Mouse (Mus musculus): ENCODE results near the gene Slc25a44. TPM values are rescaled to one million over a fixed set of nuclear protein-coding genes. Genes with fewer than 3 reads are reported as not detected.
A peak's percentile ranks its signal among the peaks of the same experiment; 100 is the strongest.

Gene Slc25a44
- polyA plus RNA-seq, 1 experiment from 2014 or later = 9.7 TPM

DNA sequence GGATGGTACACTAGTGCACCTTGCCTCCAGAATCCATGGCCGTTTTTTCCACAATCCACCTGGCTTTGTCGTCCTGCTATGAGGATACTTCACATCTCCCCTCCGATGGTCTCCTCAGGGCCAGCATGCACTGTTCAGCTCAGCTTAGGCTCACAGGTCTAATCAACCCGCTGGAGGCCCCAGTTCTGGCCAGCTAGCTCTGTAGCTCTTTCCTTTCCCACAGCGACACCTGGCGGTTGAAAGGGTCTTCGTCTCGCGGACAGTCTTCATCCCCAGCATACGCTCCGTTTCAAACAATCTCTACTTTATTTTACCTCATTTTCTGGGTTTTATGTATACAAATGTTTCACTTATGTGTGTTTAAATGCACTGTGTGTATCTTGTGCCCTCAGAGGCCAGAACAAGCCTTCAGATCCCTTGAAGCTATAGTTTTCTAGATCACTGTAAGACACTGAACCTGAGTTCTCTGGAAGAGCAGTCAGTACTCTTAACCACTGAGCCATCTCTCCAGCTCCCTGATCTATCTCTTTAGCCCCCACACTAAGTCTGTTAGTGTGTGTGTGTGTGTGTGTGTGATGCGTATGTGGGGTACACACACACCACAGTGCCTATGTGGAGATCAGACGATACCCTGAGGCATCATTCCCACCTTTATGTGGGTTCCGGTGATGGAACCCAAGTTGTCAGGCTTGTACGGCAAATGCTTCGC, 42.3 kb upstream of the Slc25a44 start:
- 27% methylated on average over 16 of the region's 16 CpGs for WGBS
- TF ChIP-seq CTCF (IDR thresholded peaks at IDR 0.05; ENCODE audit: low read depth) = peak; percentile 94
- TF ChIP-seq EP300 (optimal IDR thresholded peaks at IDR 0.05) = no peak
- DNase-seq (ENCODE audit: low spot score) (peak; percentile 91), ATAC-seq (ENCODE audit: low FRiP score, low TSS enrichment) (peak; percentile 85)
- H3K4me3 ChIP-seq (ENCODE audit: low read depth, low read length) = no peak overlapping the region
- no peak overlapping the region for H3K4me2 ChIP-seq (replicated peaks; ENCODE audit: low read depth)
- no peak overlapping the region for H3K27ac ChIP-seq (replicated peaks)
- H3K9me3 ChIP-seq (ENCODE audit: control insufficient read depth, low read length) = no peaks in the 10 kb centered on the region
- H3K9ac ChIP-seq (ENCODE audit: low read length) = 0 out of 2 replicates have a peak overlapping the region, but pooled peaks have one; percentile 27
- H3K36me3 ChIP-seq (ENCODE audit: control insufficient read depth, insufficient read depth, low read length) = no peaks in the 10 kb centered on the region
- H3K4me1 ChIP-seq (replicated peaks; ENCODE audit: control insufficient read depth, insufficient read depth) = no peaks in the 10 kb centered on the region
- H3K27me3 ChIP-seq (ENCODE audit: control insufficient read depth, insufficient read depth, low read length) = no peaks in the 10 kb centered on the region

DNA sequence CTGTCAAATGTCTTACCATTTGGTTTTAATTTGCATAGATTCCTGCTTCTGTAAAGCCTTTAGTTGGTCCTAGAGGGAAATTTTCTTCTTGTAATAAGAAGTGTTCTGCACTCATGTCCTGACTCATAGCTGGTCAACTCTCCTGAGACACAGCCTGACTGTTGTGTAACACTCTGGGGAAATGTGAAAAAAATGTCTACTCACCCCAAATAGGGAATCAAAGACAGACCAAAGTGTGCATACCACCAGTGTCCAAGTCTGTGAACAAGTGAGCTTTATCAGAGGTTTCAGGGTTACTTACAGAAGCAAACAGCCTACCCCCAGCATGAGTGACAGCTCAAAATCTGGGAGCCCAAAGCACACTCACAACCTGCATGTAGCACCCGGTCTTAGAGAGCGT, 40.2 kb upstream of the Slc25a44 start:
- Histone ChIP-seq H3K9ac (ENCODE audit: low read length) (no peak overlapping the region), H3K36me3 (ENCODE audit: control insufficient read depth, insufficient read depth, low read length) (no peaks in the 10 kb centered on the region), H3K4me2 (replicated peaks; ENCODE audit: low read depth) (no peak overlapping the region), H3K4me3 (ENCODE audit: low read depth, low read length) (no peak overlapping the region), H3K27me3 (ENCODE audit: control insufficient read depth, insufficient read depth, low read length) (no peaks in the 10 kb centered on the region), H3K9me3 (ENCODE audit: control insufficient read depth, low read length) (no peaks in the 10 kb centered on the region), H3K27ac (replicated peaks) (no peak overlapping the region), H3K4me1 (replicated peaks; ENCODE audit: control insufficient read depth, insufficient read depth) (no peaks in the 10 kb centered on the region)
- TF ChIP-seq EP300 (optimal IDR thresholded peaks at IDR 0.05) = no peak
- TF ChIP-seq CTCF (IDR thresholded peaks at IDR 0.05; ENCODE audit: low read depth) = no peak
- WGBS = 68% methylated on average over 2 of the region's 2 CpGs
- DNase-seq (ENCODE audit: low spot score) (no peak), ATAC-seq (ENCODE audit: low FRiP score, low TSS enrichment) (no peak)

DNA sequence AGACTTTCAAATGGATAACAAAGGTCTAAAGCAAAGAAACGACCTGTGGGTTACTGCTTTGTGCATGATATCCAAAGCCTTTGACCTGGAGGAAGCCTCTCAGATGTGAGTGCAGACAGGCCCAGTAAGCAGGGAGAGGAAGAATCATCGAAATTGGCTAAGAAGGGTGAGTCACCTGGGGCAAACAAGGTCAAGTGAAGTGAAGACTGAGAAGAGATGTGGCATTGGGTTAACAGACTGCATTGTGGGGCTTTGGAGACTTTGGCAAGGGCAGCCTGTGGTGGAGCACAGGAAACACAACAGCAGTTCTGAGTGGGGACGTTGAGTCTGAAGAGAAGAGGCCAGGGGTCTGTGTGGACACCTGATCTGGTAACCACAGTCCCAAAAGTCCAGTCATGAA, 39.5 kb upstream of the Slc25a44 start:
- TF ChIP-seq CTCF (IDR thresholded peaks at IDR 0.05; ENCODE audit: low read depth) = no peak
- TF ChIP-seq EP300 (optimal IDR thresholded peaks at IDR 0.05) = no peak
- no peak for DNase-seq (ENCODE audit: low spot score)

DNA sequence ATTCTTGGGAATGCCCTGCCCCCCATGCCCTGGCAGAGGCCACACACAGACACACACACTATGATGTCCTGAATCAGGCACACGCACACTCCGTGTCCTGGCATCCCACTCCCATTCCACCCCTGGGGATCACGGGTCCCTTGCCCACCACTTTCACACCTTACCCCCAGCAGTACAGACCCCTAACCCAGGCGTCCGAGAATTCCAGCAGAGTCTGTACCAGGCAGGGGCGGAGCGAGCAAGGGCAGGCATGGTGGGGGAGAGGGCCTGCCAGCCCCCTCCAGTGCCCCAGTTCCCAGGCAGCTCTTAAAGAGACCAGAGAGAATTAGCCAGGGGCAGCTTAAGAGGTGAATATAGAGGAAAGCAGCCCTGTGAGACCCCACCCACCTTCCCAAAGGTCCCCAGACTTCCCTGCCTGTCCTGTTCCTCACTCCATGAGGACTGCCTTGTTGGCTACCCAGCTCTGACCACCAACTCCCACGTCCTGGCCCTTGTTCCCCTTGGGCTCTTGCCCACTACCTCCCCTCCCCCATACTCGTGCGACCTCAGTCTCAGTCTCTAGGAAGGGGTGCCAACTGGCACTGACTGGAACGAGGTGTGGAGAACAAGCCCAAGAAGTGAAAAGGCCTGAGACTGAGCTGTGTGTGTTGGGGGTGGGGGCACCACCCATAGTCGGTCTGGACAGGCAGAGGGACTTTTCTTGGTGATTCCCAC, 36.2 kb upstream of the Slc25a44 start, which contains the start of gene Sema4a:
TSS of gene Sema4a (minus strand) at position 200 of the 714 bp plus-strand sequence.
- 44% methylated on average over 12 of the region's 12 CpGs for WGBS
- Histone ChIP-seq H3K27ac (replicated peaks) (no peak within 1 kb of the TSS), H3K4me3 (ENCODE audit: low read depth, low read length) (no peak within 1 kb of the TSS), H3K9me3 (ENCODE audit: control insufficient read depth, low read length) (no peaks in the 10 kb centered on the region), H3K4me2 (replicated peaks; ENCODE audit: low read depth) (no peak within 1 kb of the TSS), H3K9ac (ENCODE audit: low read length) (no peak within 1 kb of the TSS), H3K27me3 (ENCODE audit: control insufficient read depth, insufficient read depth, low read length) (no peaks in the 10 kb centered on the region), H3K36me3 (ENCODE audit: control insufficient read depth, insufficient read depth, low read length) (no peaks in the 10 kb centered on the region), H3K4me1 (replicated peaks; ENCODE audit: control insufficient read depth, insufficient read depth) (0 out of 2 replicates have a peak, but pooled peaks cover 5% of the 10 kb centered on the region)
- TF ChIP-seq CTCF (IDR thresholded peaks at IDR 0.05; ENCODE audit: low read depth) (no peak), EP300 (optimal IDR thresholded peaks at IDR 0.05) (no peak)
- no peak for DNase-seq (ENCODE audit: low spot score)
- no peak for ATAC-seq (ENCODE audit: low FRiP score, low TSS enrichment)

More for the DNA sequence above, 39.5 kb upstream of the Slc25a44 start:
- no peak overlapping the region for H3K4me2 ChIP-seq (replicated peaks; ENCODE audit: low read depth)
- no peaks in the 10 kb centered on the region for H3K4me1 ChIP-seq (replicated peaks; ENCODE audit: control insufficient read depth, insufficient read depth)
- no peaks in the 10 kb centered on the region for H3K9me3 ChIP-seq (ENCODE audit: control insufficient read depth, low read length)
- no peak overlapping the region for H3K9ac ChIP-seq (ENCODE audit: low read length)
- no peak for ATAC-seq (ENCODE audit: low FRiP score, low TSS enrichment)
- H3K36me3 ChIP-seq (ENCODE audit: control insufficient read depth, insufficient read depth, low read length) = no peaks in the 10 kb centered on the region
- no peak overlapping the region for H3K27ac ChIP-seq (replicated peaks)
- no peaks in the 10 kb centered on the region for H3K27me3 ChIP-seq (ENCODE audit: control insufficient read depth, insufficient read depth, low read length)
- 39% methylated on average over 3 of the region's 3 CpGs for WGBS
- no peak overlapping the region for H3K4me3 ChIP-seq (ENCODE audit: low read depth, low read length)

DNA sequence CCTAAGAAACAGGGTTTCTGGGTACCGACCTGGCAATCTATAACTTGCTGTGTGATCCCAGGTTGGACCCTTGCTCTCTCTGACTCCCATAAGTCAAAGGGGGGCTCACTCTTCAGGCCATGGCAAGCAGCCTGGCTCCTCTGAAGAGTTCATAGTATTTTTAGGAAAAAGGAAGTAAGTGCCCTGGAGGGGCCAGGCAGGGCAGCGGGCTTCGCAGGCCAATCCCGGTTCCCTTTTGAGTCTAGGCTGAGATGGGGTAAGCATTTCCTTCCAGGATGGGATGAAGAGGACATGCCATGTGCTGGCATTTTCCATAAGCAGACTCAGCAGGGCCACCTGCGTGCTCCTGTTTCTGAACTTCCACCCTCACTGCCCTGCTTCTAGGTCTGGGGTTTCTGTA, 35.1 kb upstream of the Slc25a44 start:
- DNase-seq (ENCODE audit: low spot score) (no peak), ATAC-seq (ENCODE audit: low FRiP score, low TSS enrichment) (no peak)
- H3K4me3 ChIP-seq (ENCODE audit: low read depth, low read length) = no peak overlapping the region
- H3K4me2 ChIP-seq (replicated peaks; ENCODE audit: low read depth) = no peak overlapping the region
- H3K27me3 ChIP-seq (ENCODE audit: control insufficient read depth, insufficient read depth, low read length) = no peaks in the 10 kb centered on the region
- no peaks in the 10 kb centered on the region for H3K36me3 ChIP-seq (ENCODE audit: control insufficient read depth, insufficient read depth, low read length)
- H3K9ac ChIP-seq (ENCODE audit: low read length) = no peak overlapping the region
- no peak for TF ChIP-seq CTCF (IDR thresholded peaks at IDR 0.05; ENCODE audit: low read depth)
- no peak for TF ChIP-seq EP300 (optimal IDR thresholded peaks at IDR 0.05)
- H3K27ac ChIP-seq (replicated peaks) = no peak overlapping the region
- WGBS = 76% methylated on average over 5 of the region's 5 CpGs
- H3K9me3 ChIP-seq (ENCODE audit: control insufficient read depth, low read length) = no peaks in the 10 kb centered on the region
- H3K4me1 ChIP-seq (replicated peaks; ENCODE audit: control insufficient read depth, insufficient read depth) = 0 out of 2 replicates have a peak, but pooled peaks cover 5% of the 10 kb centered on the region

DNA sequence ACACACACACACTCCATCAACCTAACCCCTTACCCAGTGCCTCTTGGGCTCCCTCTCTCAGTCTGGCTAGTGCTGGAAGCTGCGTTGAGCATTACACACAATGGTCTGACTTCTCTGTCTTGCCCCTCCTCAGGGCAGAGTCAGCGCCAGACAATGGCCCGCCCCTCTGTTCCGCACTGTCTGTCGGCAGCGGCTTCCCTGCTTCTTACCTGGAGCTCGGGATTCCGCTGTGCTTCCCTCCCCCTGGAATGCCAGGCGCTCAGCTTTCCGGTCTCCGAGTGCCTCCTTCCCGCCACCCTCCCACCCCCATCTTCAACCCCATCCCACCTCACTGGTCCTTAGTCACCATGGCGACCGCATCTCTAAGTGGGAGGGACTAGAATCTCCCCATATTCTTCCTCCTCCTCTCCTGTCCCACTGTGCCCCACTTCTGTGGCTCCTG, 33.9 kb upstream of the Slc25a44 start:
- TF ChIP-seq CTCF (IDR thresholded peaks at IDR 0.05; ENCODE audit: low read depth) (no peak), EP300 (optimal IDR thresholded peaks at IDR 0.05) (no peak)
- no peak overlapping the region for H3K4me2 ChIP-seq (replicated peaks; ENCODE audit: low read depth)
- H3K4me1 ChIP-seq (replicated peaks; ENCODE audit: control insufficient read depth, insufficient read depth) = 0 out of 2 replicates have a peak, but pooled peaks cover 5% of the 10 kb centered on the region
- ATAC-seq (ENCODE audit: low FRiP score, low TSS enrichment) = no peak
- no peaks in the 10 kb centered on the region for H3K9me3 ChIP-seq (ENCODE audit: control insufficient read depth, low read length)
- H3K4me3 ChIP-seq (ENCODE audit: low read depth, low read length) = no peak overlapping the region
- no peaks in the 10 kb centered on the region for H3K27me3 ChIP-seq (ENCODE audit: control insufficient read depth, insufficient read depth, low read length)
- no peaks in the 10 kb centered on the region for H3K36me3 ChIP-seq (ENCODE audit: control insufficient read depth, insufficient read depth, low read length)
- no peak overlapping the region for H3K9ac ChIP-seq (ENCODE audit: low read length)
- WGBS = 4% methylated on average over 14 of the region's 14 CpGs
- DNase-seq (ENCODE audit: low spot score) = no peak
- no peak overlapping the region for H3K27ac ChIP-seq (replicated peaks)

Data from stomach, postnatal 0 days (tissue).